Mouse (Mus musculus): ENCODE results near the gene Nrtn. TPM values are rescaled to one million over a fixed set of nuclear protein-coding genes. Genes with fewer than 3 reads are reported as not detected.

Gene Nrtn
- 1.1 and 1.3 TPM in 2 replicates for polyA plus RNA-seq (2012; rRNA removed)

GRCm38 (mm10) chr17:56757416-56758123, at the start of gene Nrtn:
TSS of gene Nrtn (minus strand) at chr17:56757530.

GRCm38 (mm10) chr17:56769950-56770349, 12.6 kb upstream of the Nrtn start, which contains the start of gene Prr22:
TSS of gene Prr22 (plus strand) at chr17:56770250.

GRCm38 (mm10) chr17:56764474-56765354, 7.4 kb upstream of the Nrtn start, which contains the start of gene Dus3l:
TSS of gene Dus3l (plus strand) at chr17:56764757.

GRCm38 (mm10) chr17:56717363-56718058, 39.8 kb downstream of the Nrtn start, which contains the start of the genes Ndufa11 and Vmac:
TSS of gene Ndufa11 (plus strand) at chr17:56717767.
TSS of gene Vmac (minus strand) at chr17:56718022.

Other genes starting within 250 kb of the Nrtn start
- gene Znrf4, start 245.1 kb downstream of the Nrtn start, polyA plus RNA-seq (2012; rRNA removed), result not detected in 2 replicates
- gene Gm20219, start 203.1 kb downstream of the Nrtn start, polyA plus RNA-seq (2012; rRNA removed), result 0.30 and 0.31 TPM in 2 replicates
- gene Safb2, start 172.9 kb downstream of the Nrtn start, polyA plus RNA-seq (2012; rRNA removed), result 26.2 and 32.8 TPM in 2 replicates
- 30.5 and 36.2 TPM in 2 replicates for gene Safb, start 172.7 kb downstream of the Nrtn start, polyA plus RNA-seq (2012; rRNA removed)
- gene 2410015M20Rik, start 147.8 kb downstream of the Nrtn start, polyA plus RNA-seq (2012; rRNA removed), result 112 and 130 TPM in 2 replicates
- gene Rpl36, start 144.1 kb downstream of the Nrtn start, polyA plus RNA-seq (2012; rRNA removed), result 2,016 and 2,146 TPM in 2 replicates
- gene Lonp1, start 130.6 kb downstream of the Nrtn start, polyA plus RNA-seq (2012; rRNA removed), result 49.0 and 55.3 TPM in 2 replicates
- 0.78 and 0.80 TPM in 2 replicates for gene Catsperd, start 129.4 kb downstream of the Nrtn start, polyA plus RNA-seq (2012; rRNA removed)
- 29.8 and 33.2 TPM in 2 replicates for gene Ranbp3, start 84.2 kb downstream of the Nrtn start, polyA plus RNA-seq (2012; rRNA removed)
- 126 and 130 TPM in 2 replicates for gene Ndufa11, start 39.8 kb downstream of the Nrtn start, polyA plus RNA-seq (2012; rRNA removed)
- 3.6 and 3.7 TPM in 2 replicates for gene Vmac, start 39.5 kb downstream of the Nrtn start, polyA plus RNA-seq (2012; rRNA removed)
- gene Dus3l, start 7.2 kb upstream of the Nrtn start, polyA plus RNA-seq (2012; rRNA removed), result 13.6 and 16.6 TPM in 2 replicates
- gene Prr22, start 12.7 kb upstream of the Nrtn start, polyA plus RNA-seq (2012; rRNA removed), result 0.54 and 0.63 TPM in 2 replicates
- 4.3 and 5.1 TPM in 2 replicates for gene Rfx2, start 73.5 kb upstream of the Nrtn start, polyA plus RNA-seq (2012; rRNA removed)
- not detected in 2 replicates for gene Acsbg2, start 116.9 kb upstream of the Nrtn start, polyA plus RNA-seq (2012; rRNA removed)
- 0.02 and 0.04 TPM in 2 replicates for gene 1700061G19Rik, start 117.9 kb upstream of the Nrtn start, polyA plus RNA-seq (2012; rRNA removed)
- 8.8 and 11.0 TPM in 2 replicates for gene Mllt1, start 177.9 kb upstream of the Nrtn start, polyA plus RNA-seq (2012; rRNA removed)
- not detected in 2 replicates for gene Acer1, start 224.6 kb upstream of the Nrtn start, polyA plus RNA-seq (2012; rRNA removed)
- gene Clpp, start 232.8 kb upstream of the Nrtn start, polyA plus RNA-seq (2012; rRNA removed), result 62.4 and 68.4 TPM in 2 replicates
- 12.0 and 13.6 TPM in 2 replicates for gene Alkbh7, start 239.8 kb upstream of the Nrtn start, polyA plus RNA-seq (2012; rRNA removed)
- not detected in 2 replicates for gene Pspn, start 242.5 kb upstream of the Nrtn start, polyA plus RNA-seq (2012; rRNA removed)

All from liver, embryonic 18 days (tissue).